Mouse (Mus musculus): ENCODE results near the gene Birc2. TPM values are rescaled to one million over a fixed set of nuclear protein-coding genes. Genes with fewer than 3 reads are reported as not detected.
A peak's percentile ranks its signal among the peaks of the same experiment; 100 is the strongest.

Gene Birc2
- polyA plus RNA-seq (2015; fragmentation: Nextera tagmentation; extraction: Ambion mirVana): 35.4 and 43.5 TPM in 2 replicates

GRCm38 (mm10) chr9:7836905-7837805 is at the start of gene Birc2:
Birc2 (minus strand) TSS chr9:7837064.
- H3K9me3 ChIP-seq (ENCODE audit: control insufficient read depth, low read length): no peaks in the 10 kb centered on the region
- 0 out of 2 replicates have a peak, but pooled peaks cover 4% of the 10 kb centered on the region for H3K36me3 ChIP-seq (ENCODE audit: control insufficient read depth, insufficient read depth, low read length)
- no peaks in the 10 kb centered on the region for H3K27me3 ChIP-seq (replicated peaks; ENCODE audit: control insufficient read depth, insufficient read depth, low read length)
- peak within 1 kb of the TSS; percentile 88 for H3K9ac ChIP-seq (ENCODE audit: low read depth, low read length)
- peak; percentile 98 for ATAC-seq
- H3K4me2 ChIP-seq (ENCODE audit: low read length): peak within 1 kb of the TSS; percentile 78
- peaks cover 21% of the 10 kb centered on the region for H3K4me1 ChIP-seq (ENCODE audit: control insufficient read depth, insufficient read depth, low read depth, low read length)
- under 1% methylated on average over 68 of the region's 68 CpGs for WGBS
- peak within 1 kb of the TSS; percentile 78 for H3K4me3 ChIP-seq (ENCODE audit: low read length)
- peak within 1 kb of the TSS; percentile 99 for H3K27ac ChIP-seq (ENCODE audit: low read depth, low read length)

GRCm38 (mm10) chr9:7884346-7884745 is 47.5 kb upstream of the Birc2 start:
- no peaks in the 10 kb centered on the region for H3K36me3 ChIP-seq (ENCODE audit: control insufficient read depth, insufficient read depth, low read length)
- H3K9me3 ChIP-seq (ENCODE audit: control insufficient read depth, low read length): peaks cover 3% of the 10 kb centered on the region; the same call in 1 of the 2 replicates
- H3K4me2 ChIP-seq (ENCODE audit: low read length): no peak overlapping the region
- H3K27ac ChIP-seq (ENCODE audit: low read depth, low read length): no peak overlapping the region
- H3K27me3 ChIP-seq (replicated peaks; ENCODE audit: control insufficient read depth, insufficient read depth, low read length): no peaks in the 10 kb centered on the region
- H3K4me1 ChIP-seq (ENCODE audit: control insufficient read depth, insufficient read depth, low read depth, low read length): no peaks in the 10 kb centered on the region
- 96% methylated on average over 3 of the region's 3 CpGs for WGBS
- ATAC-seq: no peak
- H3K9ac ChIP-seq (ENCODE audit: low read depth, low read length): no peak overlapping the region
- no peak overlapping the region for H3K4me3 ChIP-seq (ENCODE audit: low read length)

- Histone ChIP-seq H3K9ac (ENCODE audit: low read depth, low read length) (no peak overlapping the region), H3K9me3 (ENCODE audit: control insufficient read depth, low read length) (peaks cover 3% of the 10 kb centered on the region; the same call in 1 of the 2 replicates), H3K36me3 (ENCODE audit: control insufficient read depth, insufficient read depth, low read length) (no peaks in the 10 kb centered on the region), H3K4me1 (ENCODE audit: control insufficient read depth, insufficient read depth, low read depth, low read length) (no peaks in the 10 kb centered on the region), H3K4me3 (ENCODE audit: low read length) (no peak overlapping the region), H3K4me2 (ENCODE audit: low read length) (no peak overlapping the region), H3K27me3 (replicated peaks; ENCODE audit: control insufficient read depth, insufficient read depth, low read length) (no peaks in the 10 kb centered on the region), H3K27ac (ENCODE audit: low read depth, low read length) (no peak overlapping the region)
- no peak for ATAC-seq
- WGBS: 85% methylated on average over 1 of the region's 1 CpGs
Measured at GRCm38 (mm10) chr9:7882304-7882865, 45.5 kb upstream of the Birc2 start.

- no peak overlapping the region for H3K27ac ChIP-seq (ENCODE audit: low read depth, low read length)
- no peaks in the 10 kb centered on the region for H3K36me3 ChIP-seq (ENCODE audit: control insufficient read depth, insufficient read depth, low read length)
- H3K4me3 ChIP-seq (ENCODE audit: low read length): no peak overlapping the region
- H3K4me2 ChIP-seq (ENCODE audit: low read length): no peak overlapping the region
- WGBS: 90% methylated on average over 8 of the region's 8 CpGs
- peaks cover 6% of the 10 kb centered on the region for H3K4me1 ChIP-seq (ENCODE audit: control insufficient read depth, insufficient read depth, low read depth, low read length)
- no peak for ATAC-seq
- no peak overlapping the region for H3K9ac ChIP-seq (ENCODE audit: low read depth, low read length)
- no peaks in the 10 kb centered on the region for H3K27me3 ChIP-seq (replicated peaks; ENCODE audit: control insufficient read depth, insufficient read depth, low read length)
- no peaks in the 10 kb centered on the region for H3K9me3 ChIP-seq (ENCODE audit: control insufficient read depth, low read length)
Measured at GRCm38 (mm10) chr9:7873511-7874211, 36.8 kb upstream of the Birc2 start.

- no peaks in the 10 kb centered on the region for H3K9me3 ChIP-seq (ENCODE audit: control insufficient read depth, low read length)
- peak within 1 kb of the TSS; percentile 78 for H3K9ac ChIP-seq (ENCODE audit: low read depth, low read length)
- H3K4me1 ChIP-seq (ENCODE audit: control insufficient read depth, insufficient read depth, low read depth, low read length): peaks cover 6% of the 10 kb centered on the region
- H3K4me2 ChIP-seq (ENCODE audit: low read length): peak within 1 kb of the TSS; percentile 98
- H3K27ac ChIP-seq (ENCODE audit: low read depth, low read length): 0 out of 2 replicates have a peak within 1 kb of the TSS, but pooled peaks have one; percentile 17
- H3K27me3 ChIP-seq (replicated peaks; ENCODE audit: control insufficient read depth, insufficient read depth, low read length): no peaks in the 10 kb centered on the region
- H3K36me3 ChIP-seq (ENCODE audit: control insufficient read depth, insufficient read depth, low read length): no peaks in the 10 kb centered on the region
- peak within 1 kb of the TSS; percentile 54 for H3K4me3 ChIP-seq (ENCODE audit: low read length)
- peak; percentile 84 for ATAC-seq
- WGBS: 10% methylated on average over 26 of the region's 26 CpGs
Measured at GRCm38 (mm10) chr9:7872775-7873439, 36.0 kb upstream of the Birc2 start, which contains the start of gene Birc3. Birc3 (minus strand) TSS chr9:7873186.

- Histone ChIP-seq H3K27me3 (replicated peaks; ENCODE audit: control insufficient read depth, insufficient read depth, low read length) (no peaks in the 10 kb centered on the region), H3K36me3 (ENCODE audit: control insufficient read depth, insufficient read depth, low read length) (no peaks in the 10 kb centered on the region), H3K9me3 (ENCODE audit: control insufficient read depth, low read length) (no peaks in the 10 kb centered on the region), H3K4me1 (ENCODE audit: control insufficient read depth, insufficient read depth, low read depth, low read length) (peaks cover 6% of the 10 kb centered on the region), H3K27ac (ENCODE audit: low read depth, low read length) (no peak overlapping the region), H3K4me2 (ENCODE audit: low read length) (peak overlapping the region; percentile 98), H3K4me3 (ENCODE audit: low read length) (peak overlapping the region; percentile 54), H3K9ac (ENCODE audit: low read depth, low read length) (peak overlapping the region; percentile 78)
- WGBS: 19% methylated on average over 22 of the region's 23 CpGs
- ATAC-seq: peak; percentile 40
Measured at GRCm38 (mm10) chr9:7872044-7872774, 35.3 kb upstream of the Birc2 start.

GRCm38 (mm10) chr9:7871316-7872043 is 34.6 kb upstream of the Birc2 start:
- Histone ChIP-seq H3K27me3 (replicated peaks; ENCODE audit: control insufficient read depth, insufficient read depth, low read length) (no peaks in the 10 kb centered on the region), H3K9me3 (ENCODE audit: control insufficient read depth, low read length) (no peaks in the 10 kb centered on the region), H3K4me3 (ENCODE audit: low read length) (no peak overlapping the region), H3K9ac (ENCODE audit: low read depth, low read length) (no peak overlapping the region), H3K4me2 (ENCODE audit: low read length) (no peak overlapping the region), H3K36me3 (ENCODE audit: control insufficient read depth, insufficient read depth, low read length) (no peaks in the 10 kb centered on the region), H3K4me1 (ENCODE audit: control insufficient read depth, insufficient read depth, low read depth, low read length) (peaks cover 6% of the 10 kb centered on the region), H3K27ac (ENCODE audit: low read depth, low read length) (no peak overlapping the region)
- ATAC-seq: no peak
- 74% methylated on average over 4 of the region's 4 CpGs for WGBS
